Mouse (Mus musculus): Measurements from ENCODE around the gene St7. TPM values are rescaled to one million over a fixed set of nuclear protein-coding genes. Genes with fewer than 3 reads are reported as not detected.

The St7 gene
- polyA plus RNA-seq, 1 experiment from 2014 or later, result 20.0 TPM

DNA sequence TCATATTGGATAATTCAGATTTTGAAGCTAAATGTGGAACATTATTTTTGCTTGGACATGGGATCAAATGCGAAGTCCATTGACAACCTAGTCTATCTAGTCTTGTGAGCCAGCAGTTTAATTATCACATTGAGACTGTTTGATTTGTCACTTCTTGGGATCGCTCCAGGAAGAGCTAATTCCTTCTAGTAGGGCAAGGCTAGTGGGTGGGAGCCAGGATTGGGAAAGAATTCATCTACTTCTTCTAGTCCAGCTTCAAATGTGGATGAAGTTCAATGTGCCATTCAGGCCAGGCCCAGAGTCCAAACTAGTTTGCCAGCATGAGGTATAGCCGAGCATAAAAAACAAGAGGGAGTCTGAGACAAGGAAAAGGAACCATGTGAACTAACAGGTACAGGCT lies 100.7 kb downstream of the St7 start:
- WGBS, result 91% methylated on average over 3 of the region's 3 CpGs
- no peak overlapping the region for H3K4me2 ChIP-seq (ENCODE audit: low read depth, severe bottlenecking)
- no peak overlapping the region for H3K27ac ChIP-seq (replicated peaks; ENCODE audit: low read depth, low read length)
- no peaks in the 10 kb centered on the region for H3K4me1 ChIP-seq (ENCODE audit: control insufficient read depth, insufficient read depth, low read length)
- H3K9ac ChIP-seq (ENCODE audit: low read length), result no peak overlapping the region
- H3K9me3 ChIP-seq (ENCODE audit: control insufficient read depth, low read length), result no peaks in the 10 kb centered on the region
- DNase-seq (ENCODE audit: low spot score), result no peak
- no peaks in the 10 kb centered on the region for H3K36me3 ChIP-seq (ENCODE audit: control insufficient read depth, insufficient read depth, low read length)
- ATAC-seq (ENCODE audit: insufficient number of reproducible peaks, low FRiP score, low TSS enrichment, low read depth), result no peak
- no peak overlapping the region for H3K4me3 ChIP-seq (ENCODE audit: low read depth, low read length)
- no peaks in the 10 kb centered on the region for H3K27me3 ChIP-seq (ENCODE audit: control insufficient read depth, insufficient read depth, low read length)

DNA sequence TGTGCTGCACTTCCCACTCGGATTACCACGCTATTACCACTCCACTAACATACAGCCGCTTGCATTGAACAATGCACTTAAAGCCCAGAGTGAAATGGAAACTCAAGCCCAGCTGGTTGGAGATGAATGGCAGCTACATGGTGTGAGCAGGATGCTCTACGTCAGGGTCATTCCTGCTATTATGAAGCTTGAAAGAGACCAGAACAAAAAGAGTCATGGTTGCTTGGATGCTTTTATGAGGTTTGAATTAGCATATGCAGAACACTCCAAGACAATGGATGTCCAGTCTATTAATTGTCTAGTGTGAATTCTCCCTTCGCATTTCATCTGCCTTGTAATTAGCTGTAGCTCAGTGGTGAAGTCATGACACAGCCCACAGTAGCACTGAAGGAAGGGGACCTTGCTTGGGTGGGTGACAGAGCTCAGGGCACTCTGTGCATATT lies 104.6 kb downstream of the St7 start:
- Histone ChIP-seq H3K27ac (replicated peaks; ENCODE audit: low read depth, low read length) (no peak overlapping the region), H3K4me1 (ENCODE audit: control insufficient read depth, insufficient read depth, low read length) (no peaks in the 10 kb centered on the region), H3K4me3 (ENCODE audit: low read depth, low read length) (no peak overlapping the region), H3K4me2 (ENCODE audit: low read depth, severe bottlenecking) (no peak overlapping the region), H3K9me3 (ENCODE audit: control insufficient read depth, low read length) (no peaks in the 10 kb centered on the region), H3K27me3 (ENCODE audit: control insufficient read depth, insufficient read depth, low read length) (no peaks in the 10 kb centered on the region), H3K36me3 (ENCODE audit: control insufficient read depth, insufficient read depth, low read length) (no peaks in the 10 kb centered on the region), H3K9ac (ENCODE audit: low read length) (no peak overlapping the region)
- DNase-seq (ENCODE audit: low spot score) (no peak), ATAC-seq (ENCODE audit: insufficient number of reproducible peaks, low FRiP score, low TSS enrichment, low read depth) (no peak)
- WGBS, result 89% methylated on average over 5 of the region's 5 CpGs

DNA sequence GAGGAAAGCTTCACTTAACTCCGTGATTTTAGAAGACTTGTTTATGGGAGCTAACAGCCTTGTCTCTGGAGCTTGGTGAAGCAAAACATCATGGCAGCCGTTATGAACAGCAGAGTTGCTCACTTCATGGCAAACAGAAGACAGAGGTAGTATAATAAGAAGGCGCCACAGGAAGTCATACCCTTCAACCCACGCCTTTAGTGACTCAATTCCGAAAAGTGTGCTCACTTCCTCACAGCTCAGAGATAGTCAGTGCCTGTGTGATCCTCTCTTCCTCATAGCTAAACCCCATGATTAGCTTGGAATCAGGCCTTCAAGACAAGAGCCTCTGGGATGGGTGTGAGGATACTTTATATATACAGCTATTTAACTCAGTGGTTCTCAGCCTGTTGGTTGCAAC lies 108.0 kb downstream of the St7 start:
- Histone ChIP-seq H3K4me1 (ENCODE audit: control insufficient read depth, insufficient read depth, low read length) (no peaks in the 10 kb centered on the region), H3K4me3 (ENCODE audit: low read depth, low read length) (no peak overlapping the region), H3K9ac (ENCODE audit: low read length) (no peak overlapping the region), H3K27me3 (ENCODE audit: control insufficient read depth, insufficient read depth, low read length) (no peaks in the 10 kb centered on the region), H3K9me3 (ENCODE audit: control insufficient read depth, low read length) (no peaks in the 10 kb centered on the region), H3K27ac (replicated peaks; ENCODE audit: low read depth, low read length) (no peak overlapping the region), H3K36me3 (ENCODE audit: control insufficient read depth, insufficient read depth, low read length) (no peaks in the 10 kb centered on the region), H3K4me2 (ENCODE audit: low read depth, severe bottlenecking) (no peak overlapping the region)
- ATAC-seq (ENCODE audit: insufficient number of reproducible peaks, low FRiP score, low TSS enrichment, low read depth), result no peak
- 84% methylated on average over 5 of the region's 5 CpGs for WGBS
- no peak for DNase-seq (ENCODE audit: low spot score)

DNA sequence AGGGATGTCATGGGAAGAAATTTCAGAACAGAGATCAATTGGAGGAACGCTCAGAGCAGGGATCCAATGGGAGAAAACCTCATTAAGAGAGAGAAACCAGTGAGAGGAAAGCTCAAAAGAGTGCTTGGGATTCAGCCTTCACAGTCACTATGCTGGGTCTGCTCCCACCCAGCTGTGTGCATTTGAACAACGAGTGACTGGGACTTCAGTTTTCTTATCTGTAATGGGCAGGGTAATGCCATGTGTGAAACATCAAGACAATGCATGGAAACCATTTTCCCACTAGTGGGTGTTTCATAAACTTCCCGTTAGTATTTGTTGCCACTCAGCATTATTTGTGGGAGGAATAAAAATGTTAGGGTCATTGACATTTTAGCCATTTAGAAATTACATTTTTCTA lies 111.7 kb downstream of the St7 start:
- no peak for ATAC-seq (ENCODE audit: insufficient number of reproducible peaks, low FRiP score, low TSS enrichment, low read depth)
- 76% methylated on average over 3 of the region's 3 CpGs for WGBS
- H3K36me3 ChIP-seq (ENCODE audit: control insufficient read depth, insufficient read depth, low read length), result no peaks in the 10 kb centered on the region

GRCm38 (mm10) chr6:17806569-17806968 lies 113.8 kb downstream of the St7 start:
- WGBS, result 8% methylated on average over 4 of the region's 4 CpGs
- Histone ChIP-seq H3K4me1 (ENCODE audit: control insufficient read depth, insufficient read depth, low read length) (no peaks in the 10 kb centered on the region), H3K27me3 (ENCODE audit: control insufficient read depth, insufficient read depth, low read length) (no peaks in the 10 kb centered on the region), H3K9me3 (ENCODE audit: control insufficient read depth, low read length) (no peaks in the 10 kb centered on the region), H3K36me3 (ENCODE audit: control insufficient read depth, insufficient read depth, low read length) (no peaks in the 10 kb centered on the region), H3K9ac (ENCODE audit: low read length) (no peak overlapping the region), H3K4me2 (ENCODE audit: low read depth, severe bottlenecking) (no peak overlapping the region), H3K4me3 (ENCODE audit: low read depth, low read length) (no peak overlapping the region), H3K27ac (replicated peaks; ENCODE audit: low read depth, low read length) (no peak overlapping the region)
- no peak for ATAC-seq (ENCODE audit: insufficient number of reproducible peaks, low FRiP score, low TSS enrichment, low read depth)
- DNase-seq (ENCODE audit: low spot score), result no peak

More for the DNA sequence above, 111.7 kb downstream of the St7 start:
- H3K27me3 ChIP-seq (ENCODE audit: control insufficient read depth, insufficient read depth, low read length), result no peaks in the 10 kb centered on the region
- H3K4me3 ChIP-seq (ENCODE audit: low read depth, low read length), result no peak overlapping the region
- no peaks in the 10 kb centered on the region for H3K9me3 ChIP-seq (ENCODE audit: control insufficient read depth, low read length)
- no peak overlapping the region for H3K27ac ChIP-seq (replicated peaks; ENCODE audit: low read depth, low read length)
- no peak overlapping the region for H3K4me2 ChIP-seq (ENCODE audit: low read depth, severe bottlenecking)
- no peaks in the 10 kb centered on the region for H3K4me1 ChIP-seq (ENCODE audit: control insufficient read depth, insufficient read depth, low read length)
- no peak for DNase-seq (ENCODE audit: low spot score)
- H3K9ac ChIP-seq (ENCODE audit: low read length), result no peak overlapping the region

DNA sequence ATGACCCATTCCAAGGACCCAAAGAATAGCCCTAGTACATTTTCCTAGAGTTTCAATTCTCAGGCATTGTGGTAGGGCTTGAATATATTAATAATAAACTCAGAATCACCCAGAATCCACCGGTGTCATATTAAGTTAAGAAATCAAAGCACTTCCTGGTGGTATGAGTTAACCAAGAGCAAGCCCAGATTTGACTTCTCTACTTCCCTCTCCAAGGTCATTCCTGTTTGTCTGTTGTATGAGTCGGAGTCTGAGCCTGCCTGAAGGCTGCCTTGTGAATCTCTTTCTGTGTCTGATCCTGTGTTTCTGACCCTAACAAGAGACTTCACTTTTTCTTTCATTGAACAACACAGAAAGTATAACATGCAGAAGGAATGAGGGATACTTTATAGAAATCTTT lies 118.3 kb downstream of the St7 start:
- DNase-seq (ENCODE audit: low spot score) (no peak), ATAC-seq (ENCODE audit: insufficient number of reproducible peaks, low FRiP score, low TSS enrichment, low read depth) (no peak)
- no peaks in the 10 kb centered on the region for H3K4me1 ChIP-seq (ENCODE audit: control insufficient read depth, insufficient read depth, low read length)
- H3K27ac ChIP-seq (replicated peaks; ENCODE audit: low read depth, low read length), result no peak overlapping the region
- no peaks in the 10 kb centered on the region for H3K36me3 ChIP-seq (ENCODE audit: control insufficient read depth, insufficient read depth, low read length)
- H3K9me3 ChIP-seq (ENCODE audit: control insufficient read depth, low read length), result no peaks in the 10 kb centered on the region
- no peaks in the 10 kb centered on the region for H3K27me3 ChIP-seq (ENCODE audit: control insufficient read depth, insufficient read depth, low read length)
- no peak overlapping the region for H3K4me2 ChIP-seq (ENCODE audit: low read depth, severe bottlenecking)
- H3K4me3 ChIP-seq (ENCODE audit: low read depth, low read length), result no peak overlapping the region
- no peak overlapping the region for H3K9ac ChIP-seq (ENCODE audit: low read length)
- 79% methylated on average over 2 of the region's 2 CpGs for WGBS

DNA sequence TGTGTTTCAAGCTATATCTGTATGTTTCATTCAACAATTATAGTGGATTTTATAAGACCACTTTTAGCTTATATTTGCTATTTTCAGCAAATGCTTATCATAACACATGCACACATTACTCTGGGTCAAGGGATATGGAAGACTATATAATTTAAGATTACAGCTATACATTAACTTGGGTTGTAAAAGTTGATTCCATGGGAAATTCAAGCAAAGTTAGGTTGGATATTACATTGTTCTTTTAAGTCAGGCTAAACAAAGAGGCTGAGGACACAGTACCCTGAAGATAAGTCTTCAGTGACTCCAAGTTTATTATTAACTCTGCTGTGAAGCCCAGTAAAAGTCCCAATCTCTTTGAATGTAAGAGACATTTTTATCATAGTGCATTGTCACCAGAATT lies 118.8 kb downstream of the St7 start:
- H3K9me3 ChIP-seq (ENCODE audit: control insufficient read depth, low read length), result no peaks in the 10 kb centered on the region
- H3K27me3 ChIP-seq (ENCODE audit: control insufficient read depth, insufficient read depth, low read length), result no peaks in the 10 kb centered on the region
- DNase-seq (ENCODE audit: low spot score), result no peak
- no peaks in the 10 kb centered on the region; the same call in 1 of the 2 replicates for H3K4me1 ChIP-seq (ENCODE audit: control insufficient read depth, insufficient read depth, low read length)
- H3K4me2 ChIP-seq (ENCODE audit: low read depth, severe bottlenecking), result no peak overlapping the region
- no peak overlapping the region for H3K4me3 ChIP-seq (ENCODE audit: low read depth, low read length)
- ATAC-seq (ENCODE audit: insufficient number of reproducible peaks, low FRiP score, low TSS enrichment, low read depth), result no peak
- no peak overlapping the region for H3K27ac ChIP-seq (replicated peaks; ENCODE audit: low read depth, low read length)
- H3K36me3 ChIP-seq (ENCODE audit: control insufficient read depth, insufficient read depth, low read length), result no peaks in the 10 kb centered on the region
- H3K9ac ChIP-seq (ENCODE audit: low read length), result no peak overlapping the region

DNA sequence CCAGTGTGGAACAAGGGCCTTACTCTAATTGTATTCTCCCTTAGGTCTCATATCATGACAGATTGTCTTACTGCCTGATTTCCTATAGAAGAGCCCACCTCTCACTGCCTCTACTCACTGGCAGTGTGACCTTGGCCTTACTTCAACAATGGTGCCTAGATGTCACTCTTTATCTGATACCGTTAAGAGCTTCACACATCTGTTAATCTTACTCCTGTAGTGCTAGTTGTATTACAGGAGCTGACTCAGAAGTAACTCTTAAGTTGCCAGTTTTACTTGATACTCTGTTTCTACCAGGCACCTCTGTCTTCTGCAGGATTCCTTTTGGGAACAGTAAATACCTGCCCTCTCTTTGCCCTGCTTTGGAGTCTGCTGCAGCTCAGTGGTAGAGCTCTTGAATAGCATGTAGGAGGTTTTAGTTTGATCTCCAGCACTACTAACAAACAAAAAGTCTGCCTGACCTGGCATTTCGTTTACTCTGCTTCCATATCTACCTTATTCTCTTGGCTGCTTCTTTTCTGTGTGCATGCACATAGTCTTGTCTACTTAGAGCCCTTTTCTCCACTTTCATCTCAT lies 121.4 kb downstream of the St7 start:
- WGBS, result 60% methylated on average over 2 of the region's 2 CpGs
- H3K27me3 ChIP-seq (ENCODE audit: control insufficient read depth, insufficient read depth, low read length), result no peaks in the 10 kb centered on the region
- DNase-seq (ENCODE audit: low spot score), result no peak

GRCm38 (mm10) chr6:17816865-17817435 lies 124.2 kb downstream of the St7 start:
- no peak overlapping the region for H3K4me3 ChIP-seq (ENCODE audit: low read depth, low read length)
- H3K4me2 ChIP-seq (ENCODE audit: low read depth, severe bottlenecking), result no peak overlapping the region
- no peaks in the 10 kb centered on the region for H3K9me3 ChIP-seq (ENCODE audit: control insufficient read depth, low read length)
- DNase-seq (ENCODE audit: low spot score) (peak; percentile 38), ATAC-seq (ENCODE audit: insufficient number of reproducible peaks, low FRiP score, low TSS enrichment, low read depth) (peak; percentile 68; the same call in 1 of the 2 replicates)
- no peaks in the 10 kb centered on the region for H3K27me3 ChIP-seq (ENCODE audit: control insufficient read depth, insufficient read depth, low read length)
- H3K9ac ChIP-seq (ENCODE audit: low read length), result no peak overlapping the region
- H3K27ac ChIP-seq (replicated peaks; ENCODE audit: low read depth, low read length), result no peak overlapping the region
- WGBS, result 15% methylated on average over 3 of the region's 3 CpGs
- H3K36me3 ChIP-seq (ENCODE audit: control insufficient read depth, insufficient read depth, low read length), result no peaks in the 10 kb centered on the region
- H3K4me1 ChIP-seq (ENCODE audit: control insufficient read depth, insufficient read depth, low read length), result peaks cover 5% of the 10 kb centered on the region; the same call in 1 of the 2 replicates

More for the DNA sequence above, 121.4 kb downstream of the St7 start:
- no peak overlapping the region for H3K9ac ChIP-seq (ENCODE audit: low read length)
- no peak overlapping the region for H3K4me3 ChIP-seq (ENCODE audit: low read depth, low read length)
- peaks cover 5% of the 10 kb centered on the region; the same call in 1 of the 2 replicates for H3K4me1 ChIP-seq (ENCODE audit: control insufficient read depth, insufficient read depth, low read length)
- H3K4me2 ChIP-seq (ENCODE audit: low read depth, severe bottlenecking), result no peak overlapping the region
- H3K27ac ChIP-seq (replicated peaks; ENCODE audit: low read depth, low read length), result no peak overlapping the region
- H3K36me3 ChIP-seq (ENCODE audit: control insufficient read depth, insufficient read depth, low read length), result no peaks in the 10 kb centered on the region
- no peaks in the 10 kb centered on the region for H3K9me3 ChIP-seq (ENCODE audit: control insufficient read depth, low read length)
- ATAC-seq (ENCODE audit: insufficient number of reproducible peaks, low FRiP score, low TSS enrichment, low read depth), result no peak

Data from limb, embryonic 11.5 days (tissue).